Mouse (Mus musculus) forebrain, embryonic 13.5 days (tissue): ENCODE measurements around the gene Iyd. TPM values are rescaled to one million over a fixed set of nuclear protein-coding genes. Genes with fewer than 3 reads are reported as not detected.

Source experiments
- ATAC-seq: fragments of 200-750 bp; cut with Nextera tagmentation; 2 replicates; pipeline ENCODE4 v1.8.0; 2017
- H3K27ac ChIP-seq: fragments of 300-500 bp; sonication (generic); 2 replicates; pipeline ENCODE4 v1.5.1; 2015; ENCODE audit warnings: inconsistent platforms, mild to moderate bottlenecking, moderate library complexity
- H3K27me3 ChIP-seq: fragments of 300-500 bp; sonication (generic); 2 replicates; pipeline ENCODE4 v1.6.1; 2015; ENCODE audit warnings: mild to moderate bottlenecking, inconsistent platforms
- H3K36me3 ChIP-seq: fragments of 300-500 bp; sonication (generic); 2 replicates; pipeline ENCODE4 v1.6.1; 2015; ENCODE audit warnings: mild to moderate bottlenecking, inconsistent platforms; ENCODE audit not compliant: poor library complexity, severe bottlenecking
- H3K4me1 ChIP-seq: fragments of 300-500 bp; sonication (generic); 2 replicates; pipeline ENCODE4 v1.6.1; 2015; ENCODE audit warnings: inconsistent platforms
- H3K4me2 ChIP-seq: fragments of 300-500 bp; sonication (generic); 2 replicates; pipeline ENCODE4 v1.6.1; 2015; ENCODE audit warnings: inconsistent platforms, mild to moderate bottlenecking, moderate library complexity
- H3K4me3 ChIP-seq: fragments of 300-500 bp; sonication (generic); 2 replicates; pipeline ENCODE4 v1.5.1; 2015; ENCODE audit warnings: mild to moderate bottlenecking, inconsistent platforms
- H3K9ac ChIP-seq: fragments of 300-500 bp; sonication (generic); 2 replicates; pipeline ENCODE4 v1.6.1; 2015; ENCODE audit warnings: mild to moderate bottlenecking, inconsistent platforms
- H3K9me3 ChIP-seq: fragments of 300-500 bp; sonication (generic); replicated peaks from 2 replicates; pipeline ENCODE4 v1.6.1; 2016; ENCODE audit warnings: inconsistent platforms
- WGBS: fragments of 180-500 bp; shearing (Covaris S2); methylation state at CpG from one replicate; pipeline ENCODE4 v1.1.7; 2015; 5-methylcytosine and 5-hydroxymethylcytosine counted together
- polyA plus RNA-seq: library from polyadenylated mRNA; unstranded; fragments of >200 nt; fragmentation: Nextera tagmentation; extraction: Ambion mirVana; gene quantifications from 2 replicates; pipeline ENCODE4 v1.2.1, GENCODE M21; 2015

Gene Iyd
- polyA plus RNA-seq, 1 experiment from 2014 or later: 0.37 TPM

DNA sequence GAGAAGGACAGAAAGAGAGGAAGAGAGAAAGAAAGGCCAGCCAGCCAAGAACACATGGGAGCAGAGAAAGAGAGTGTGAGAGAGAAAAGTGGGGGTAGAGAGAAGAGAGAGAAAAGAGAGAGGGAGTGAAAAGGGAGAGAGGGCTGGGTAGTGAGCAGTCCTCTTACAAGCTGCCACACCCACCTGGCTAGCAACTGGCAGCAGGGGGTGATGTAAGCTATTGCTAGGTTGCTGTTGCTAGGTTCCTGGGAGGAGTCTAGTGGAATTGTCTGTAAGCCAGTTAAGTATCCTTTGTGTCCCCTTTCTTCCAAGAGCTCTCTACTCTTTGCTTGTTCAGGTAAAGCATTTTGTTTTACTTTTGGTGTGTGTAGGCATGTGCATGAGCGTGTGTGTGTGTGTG lies 25.4 kb upstream of the Iyd start:
- H3K27me3 ChIP-seq: no peaks in the 10 kb centered on the region
- H3K4me3 ChIP-seq: no peak overlapping the region
- no peak overlapping the region for H3K4me2 ChIP-seq
- no peak overlapping the region for H3K27ac ChIP-seq
- H3K9me3 ChIP-seq: no peaks in the 10 kb centered on the region
- no peak overlapping the region for H3K9ac ChIP-seq
- no peaks in the 10 kb centered on the region for H3K36me3 ChIP-seq
- 57% methylated on average over 1 of the region's 1 CpGs for WGBS
- peaks cover 9% of the 10 kb centered on the region for H3K4me1 ChIP-seq
- ATAC-seq: 0 out of 2 replicates have a peak, but pooled peaks have one; percentile 33

DNA sequence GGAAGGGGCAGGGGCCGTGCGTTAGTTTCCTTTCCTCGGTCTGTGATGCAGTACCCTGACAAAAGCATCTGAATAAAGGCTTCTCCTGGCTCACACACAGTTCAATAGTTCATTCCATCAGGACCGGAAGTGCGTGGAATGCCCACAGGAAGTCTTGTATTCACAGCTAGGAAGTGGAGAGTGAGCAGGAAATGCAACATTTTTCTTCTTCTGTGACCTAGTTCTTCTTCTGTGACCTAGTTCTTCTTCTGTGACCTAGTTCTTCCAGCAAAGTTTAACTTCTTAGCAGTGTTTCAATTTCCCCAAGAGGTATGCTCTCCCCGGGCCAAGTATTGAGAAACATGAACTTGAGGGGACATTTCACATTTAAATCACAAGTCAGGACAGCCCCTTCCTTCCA lies 23.6 kb upstream of the Iyd start:
- no peak for ATAC-seq
- H3K27ac ChIP-seq: no peak overlapping the region
- 83% methylated on average over 6 of the region's 6 CpGs for WGBS
- H3K36me3 ChIP-seq: no peaks in the 10 kb centered on the region
- H3K4me2 ChIP-seq: no peak overlapping the region
- no peaks in the 10 kb centered on the region for H3K9me3 ChIP-seq
- H3K27me3 ChIP-seq: no peaks in the 10 kb centered on the region
- H3K4me3 ChIP-seq: no peak overlapping the region
- H3K9ac ChIP-seq: no peak overlapping the region
- H3K4me1 ChIP-seq: no peaks in the 10 kb centered on the region

GRCm38 (mm10) chr10:3523044-3523793 lies 16.8 kb upstream of the Iyd start:
- no peak for ATAC-seq
- Histone ChIP-seq H3K27me3 (no peaks in the 10 kb centered on the region), H3K36me3 (no peaks in the 10 kb centered on the region), H3K4me3 (no peak overlapping the region), H3K4me2 (no peak overlapping the region), H3K9ac (no peak overlapping the region), H3K4me1 (no peaks in the 10 kb centered on the region), H3K27ac (no peak overlapping the region), H3K9me3 (no peaks in the 10 kb centered on the region)
- 92% methylated on average over 6 of the region's 6 CpGs for WGBS

DNA sequence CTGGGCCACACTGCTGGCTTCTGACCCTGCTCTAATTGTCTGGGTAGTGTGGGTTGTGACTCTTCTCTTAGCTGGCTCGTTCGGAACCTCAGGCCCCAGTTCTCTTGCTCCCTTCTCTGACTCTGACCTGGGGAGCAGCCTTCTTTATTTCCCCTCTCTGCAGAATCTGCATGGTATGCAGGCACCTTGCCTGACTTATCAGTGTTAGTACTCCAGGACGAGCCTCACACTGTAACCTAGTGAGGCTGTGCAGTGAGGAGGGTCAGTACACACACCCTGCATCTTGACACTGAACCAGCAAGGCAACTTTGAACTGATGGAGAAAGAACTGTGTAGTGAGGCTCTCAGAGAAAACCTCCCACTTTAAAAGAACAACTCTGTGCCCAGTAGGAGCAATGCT lies 15.5 kb upstream of the Iyd start:
- no peak overlapping the region for H3K9ac ChIP-seq
- no peak overlapping the region for H3K27ac ChIP-seq
- H3K4me3 ChIP-seq: no peak overlapping the region
- H3K36me3 ChIP-seq: no peaks in the 10 kb centered on the region
- no peaks in the 10 kb centered on the region for H3K4me1 ChIP-seq
- 71% methylated on average over 3 of the region's 3 CpGs for WGBS
- H3K27me3 ChIP-seq: no peaks in the 10 kb centered on the region
- no peaks in the 10 kb centered on the region for H3K9me3 ChIP-seq
- ATAC-seq: no peak
- H3K4me2 ChIP-seq: no peak overlapping the region

DNA sequence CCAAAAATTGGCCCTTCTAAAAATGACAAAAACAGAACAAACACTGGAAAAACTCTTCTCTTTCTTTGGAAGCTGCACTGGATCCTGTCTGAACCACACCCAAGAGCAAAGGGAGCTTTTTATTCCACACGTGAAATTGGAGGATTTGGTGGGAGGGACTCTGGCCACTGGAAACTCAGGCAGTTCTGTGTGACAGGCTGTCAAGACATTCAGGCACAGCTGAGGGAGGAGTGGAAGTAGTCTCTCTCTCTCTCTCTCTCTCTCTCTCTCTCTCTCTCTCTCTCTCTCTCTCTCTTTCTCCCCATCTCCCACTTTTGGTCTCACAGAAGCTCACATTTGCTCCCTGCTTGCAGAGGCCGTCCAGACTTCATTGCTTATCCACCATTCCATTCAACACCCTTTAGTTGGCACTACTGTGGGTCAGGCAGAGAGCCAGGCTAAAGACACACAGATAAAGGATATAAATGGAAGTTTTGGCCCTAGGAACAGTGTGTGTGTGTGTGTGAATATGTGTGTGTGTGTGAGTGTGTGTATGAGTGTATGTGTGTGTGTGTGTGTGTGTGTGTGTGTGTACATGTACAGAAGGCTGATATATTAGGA lies 14.5 kb upstream of the Iyd start:
- H3K4me2 ChIP-seq: no peak overlapping the region
- H3K9me3 ChIP-seq: no peaks in the 10 kb centered on the region
- ATAC-seq: no peak
- no peaks in the 10 kb centered on the region for H3K4me1 ChIP-seq
- WGBS: 29% methylated on average over 2 of the region's 2 CpGs
- H3K27ac ChIP-seq: no peak overlapping the region
- H3K9ac ChIP-seq: no peak overlapping the region
- no peak overlapping the region for H3K4me3 ChIP-seq
- no peaks in the 10 kb centered on the region for H3K27me3 ChIP-seq
- H3K36me3 ChIP-seq: no peaks in the 10 kb centered on the region

- no peak overlapping the region for H3K4me2 ChIP-seq
- H3K9me3 ChIP-seq: no peaks in the 10 kb centered on the region
- WGBS: 13% methylated on average over 4 of the region's 4 CpGs
- H3K4me3 ChIP-seq: no peak overlapping the region
- H3K36me3 ChIP-seq: no peaks in the 10 kb centered on the region
- peaks cover 3% of the 10 kb centered on the region; the same call in 1 of the 2 replicates for H3K4me1 ChIP-seq
- H3K27me3 ChIP-seq: peaks cover 7% of the 10 kb centered on the region
- H3K27ac ChIP-seq: no peak overlapping the region
- H3K9ac ChIP-seq: no peak overlapping the region
- ATAC-seq: no peak
These were observed 10.2 kb upstream of the Iyd start for GRCm38 (mm10) chr10:3529807-3530206.

DNA sequence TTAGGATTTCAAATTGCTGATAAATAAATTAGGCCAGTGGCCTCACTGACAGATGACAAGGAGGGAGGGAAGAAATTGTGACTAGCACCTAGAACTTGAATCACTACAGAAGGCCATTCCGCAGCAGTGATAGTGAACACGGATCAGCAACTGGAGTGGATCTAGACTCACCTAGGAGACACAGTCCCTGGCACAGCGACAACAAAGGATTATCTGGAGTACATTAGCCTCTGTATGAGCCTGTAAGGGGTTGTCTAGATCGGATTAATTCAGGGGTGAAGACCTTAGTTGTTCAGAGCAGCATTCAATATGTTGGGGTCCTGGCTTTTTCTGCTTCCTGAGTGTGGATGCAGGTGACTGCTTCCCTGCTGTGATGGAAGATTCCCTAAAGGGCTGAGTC lies 9.4 kb upstream of the Iyd start:
- Histone ChIP-seq H3K36me3 (no peaks in the 10 kb centered on the region), H3K27ac (no peak overlapping the region), H3K4me3 (no peak overlapping the region), H3K4me1 (peaks cover 3% of the 10 kb centered on the region; the same call in 1 of the 2 replicates), H3K4me2 (no peak overlapping the region), H3K9ac (no peak overlapping the region), H3K27me3 (peaks cover 7% of the 10 kb centered on the region), H3K9me3 (no peaks in the 10 kb centered on the region)
- ATAC-seq: no peak
- WGBS: 48% methylated on average over 4 of the region's 4 CpGs

DNA sequence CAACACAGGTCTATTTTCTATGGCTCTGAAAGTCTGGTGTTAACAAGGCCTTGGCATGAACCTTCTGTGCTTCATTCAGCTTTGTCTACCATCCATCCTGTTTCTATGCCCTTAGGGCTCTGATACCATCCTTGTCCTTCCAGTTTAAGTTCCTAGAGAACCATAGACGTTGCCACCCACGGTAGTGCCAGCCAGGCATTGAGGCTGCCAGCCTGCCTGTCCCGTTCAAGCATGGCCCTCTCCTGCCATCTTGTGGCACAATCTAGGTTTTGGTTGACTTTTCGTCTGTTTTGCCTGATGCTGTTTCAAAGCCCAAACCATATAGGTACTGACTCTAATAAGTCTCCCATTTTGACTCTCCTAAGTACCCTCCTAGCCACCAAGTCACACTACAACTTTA lies 8.7 kb upstream of the Iyd start:
- H3K4me3 ChIP-seq: no peak overlapping the region
- peaks cover 7% of the 10 kb centered on the region for H3K27me3 ChIP-seq
- peaks cover 3% of the 10 kb centered on the region; the same call in 1 of the 2 replicates for H3K4me1 ChIP-seq
- 10% methylated on average over 4 of the region's 4 CpGs for WGBS
- no peaks in the 10 kb centered on the region for H3K9me3 ChIP-seq
- no peaks in the 10 kb centered on the region for H3K36me3 ChIP-seq
- H3K4me2 ChIP-seq: no peak overlapping the region
- H3K27ac ChIP-seq: no peak overlapping the region
- no peak overlapping the region for H3K9ac ChIP-seq
- peak; percentile 69 for ATAC-seq

DNA sequence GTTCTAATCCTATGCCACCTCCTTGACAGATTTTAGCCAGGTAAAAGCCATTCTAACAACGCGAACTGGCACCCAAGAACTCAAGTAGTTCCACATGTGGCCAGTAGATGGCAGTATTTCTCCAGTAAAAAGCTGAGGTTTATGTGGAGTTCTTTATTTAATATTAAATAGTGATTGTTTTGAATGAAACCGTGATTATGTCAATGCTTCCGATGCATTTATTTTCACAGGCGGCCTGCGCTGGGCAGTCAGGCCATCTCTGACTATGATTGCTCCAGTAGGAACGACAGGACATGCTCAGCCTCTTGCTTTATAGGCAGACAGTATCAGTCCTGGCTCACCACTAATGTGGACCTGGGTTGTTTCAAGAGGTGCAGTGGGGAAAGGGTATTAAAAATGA lies 5.6 kb upstream of the Iyd start:
- Histone ChIP-seq H3K36me3 (no peaks in the 10 kb centered on the region), H3K9me3 (no peaks in the 10 kb centered on the region)
- 7% methylated on average over 7 of the region's 7 CpGs for WGBS

DNA sequence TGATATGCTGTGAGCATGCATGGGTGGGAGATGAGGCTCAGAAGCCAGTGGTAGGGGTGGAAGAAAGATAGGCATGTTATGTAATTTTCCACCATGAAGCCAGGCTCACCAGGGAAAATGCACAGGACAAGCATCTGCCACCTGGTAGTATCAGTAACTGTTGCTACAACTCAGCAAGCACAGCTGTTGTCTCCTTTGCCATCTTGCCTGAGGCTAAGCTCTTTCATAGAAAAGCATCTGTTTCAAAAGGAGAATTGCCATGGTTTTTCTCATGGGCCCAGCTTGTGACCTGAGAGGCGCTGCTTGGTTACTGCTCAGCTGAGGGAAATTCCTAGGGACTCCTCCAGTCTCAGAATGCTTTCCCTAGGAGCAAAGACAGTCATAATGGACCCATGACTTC lies 3.7 kb upstream of the Iyd start:
- H3K9me3 ChIP-seq: no peaks in the 10 kb centered on the region
- no peak for ATAC-seq
- no peak overlapping the region for H3K4me2 ChIP-seq
- H3K27me3 ChIP-seq: peaks cover 7% of the 10 kb centered on the region
- 78% methylated on average over 1 of the region's 1 CpGs for WGBS
- no peak overlapping the region for H3K4me3 ChIP-seq
- H3K36me3 ChIP-seq: no peaks in the 10 kb centered on the region
- no peak overlapping the region for H3K9ac ChIP-seq
- H3K4me1 ChIP-seq: no peaks in the 10 kb centered on the region
- H3K27ac ChIP-seq: no peak overlapping the region

More for the DNA sequence above, 5.6 kb upstream of the Iyd start:
- H3K4me1 ChIP-seq: peaks cover 3% of the 10 kb centered on the region; the same call in 1 of the 2 replicates
- H3K9ac ChIP-seq: no peak overlapping the region
- peaks cover 7% of the 10 kb centered on the region for H3K27me3 ChIP-seq
- H3K27ac ChIP-seq: no peak overlapping the region
- peak overlapping the region; percentile 53 for H3K4me2 ChIP-seq
- ATAC-seq: 0 out of 2 replicates have a peak, but pooled peaks have one; percentile 25
- H3K4me3 ChIP-seq: 0 out of 2 replicates have a peak overlapping the region, but pooled peaks have one; percentile 9

DNA sequence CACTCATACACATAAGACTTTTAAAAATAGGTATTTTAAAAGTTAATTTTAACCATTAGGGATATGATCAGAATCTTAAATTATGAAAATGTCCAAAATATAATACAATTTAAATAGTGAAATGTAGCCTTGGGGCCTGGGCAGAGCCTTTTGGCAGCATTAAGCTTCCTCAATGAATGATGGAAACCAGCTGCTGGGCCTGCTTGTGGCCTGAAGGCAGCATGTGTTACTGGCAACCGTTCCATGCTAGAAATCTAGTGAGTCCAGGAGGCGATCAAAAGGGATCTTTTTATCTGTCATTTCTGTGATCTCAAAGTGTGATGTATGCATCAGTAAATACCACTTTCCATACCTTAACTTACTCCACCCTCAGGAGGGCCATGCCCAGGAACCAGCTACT lies 9.3 kb downstream of the Iyd start:
- no peaks in the 10 kb centered on the region for H3K27me3 ChIP-seq
- ATAC-seq: no peak
- H3K4me3 ChIP-seq: no peak overlapping the region
- no peak overlapping the region for H3K4me2 ChIP-seq
- H3K36me3 ChIP-seq: no peaks in the 10 kb centered on the region
- no peak overlapping the region for H3K27ac ChIP-seq
- H3K9ac ChIP-seq: no peak overlapping the region
- no peaks in the 10 kb centered on the region for H3K9me3 ChIP-seq
- WGBS: 82% methylated on average over 2 of the region's 2 CpGs
- no peaks in the 10 kb centered on the region for H3K4me1 ChIP-seq

GRCm38 (mm10) chr10:3555128-3555527 lies 15.1 kb downstream of the Iyd start:
- Histone ChIP-seq H3K9me3 (no peaks in the 10 kb centered on the region), H3K9ac (no peak overlapping the region), H3K36me3 (no peaks in the 10 kb centered on the region), H3K27ac (no peak overlapping the region), H3K27me3 (no peaks in the 10 kb centered on the region), H3K4me1 (no peaks in the 10 kb centered on the region), H3K4me2 (no peak overlapping the region), H3K4me3 (no peak overlapping the region)
- no peak for ATAC-seq
- 79% methylated on average over 5 of the region's 5 CpGs for WGBS
